Mouse (Mus musculus): ENCODE measurements at regions not wholly inside any gene's neighbourhood (a gene's known extent, or its start where the extent isn't known, plus 50 kb on each side); places are given as distances from the start of the nearest gene placed in this dataset.

- peak; percentile 42 for DNase-seq
These were observed 192.8 kb downstream of the Tm2d1 start for GRCm38 (mm10) chr4:98190318-98190717.

- no peak for DNase-seq
These were observed 193.2 kb downstream of the Tm2d1 start for GRCm38 (mm10) chr4:98189894-98190293.

DNA sequence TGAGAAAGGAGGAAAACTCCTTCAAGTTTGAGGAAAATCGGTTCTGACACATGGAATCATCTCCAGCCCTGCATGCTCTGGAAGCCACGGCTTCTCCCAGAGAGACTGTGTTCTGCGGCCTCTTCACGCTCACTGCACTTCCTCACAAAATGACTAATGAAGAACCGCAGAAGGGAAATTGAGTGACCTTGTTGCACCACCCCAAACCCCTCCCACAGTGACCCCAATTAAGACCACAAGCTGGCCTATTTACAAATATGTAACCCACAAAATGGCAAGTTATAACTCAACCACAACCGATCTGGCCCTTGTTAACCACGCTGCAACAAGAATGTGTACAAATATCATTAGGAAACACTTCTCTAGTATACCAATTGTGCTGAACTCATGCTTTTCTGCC lies 194.2 kb downstream of the Tm2d1 start:
- DNase-seq, result peak; percentile 50

- no peak for DNase-seq
These were observed 196.1 kb downstream of the Tm2d1 start for GRCm38 (mm10) chr4:98187038-98187437.

DNA sequence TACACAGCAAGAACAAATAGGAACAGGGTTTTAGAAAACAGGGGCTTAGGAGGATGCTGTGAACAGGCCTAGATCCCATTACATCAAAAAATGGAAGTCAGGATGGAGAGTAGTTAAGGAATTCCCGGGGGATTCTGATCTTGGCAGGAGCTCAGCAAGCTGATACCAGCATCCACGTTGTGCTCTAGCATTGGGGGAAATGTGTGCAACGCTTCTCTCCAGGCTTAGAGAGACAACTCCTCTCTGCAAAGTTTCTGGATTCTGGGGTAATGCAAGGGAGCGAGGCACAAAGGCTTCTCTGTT lies 201.1 kb downstream of the Tm2d1 start:
- DNase-seq, result peak; percentile 76

DNA sequence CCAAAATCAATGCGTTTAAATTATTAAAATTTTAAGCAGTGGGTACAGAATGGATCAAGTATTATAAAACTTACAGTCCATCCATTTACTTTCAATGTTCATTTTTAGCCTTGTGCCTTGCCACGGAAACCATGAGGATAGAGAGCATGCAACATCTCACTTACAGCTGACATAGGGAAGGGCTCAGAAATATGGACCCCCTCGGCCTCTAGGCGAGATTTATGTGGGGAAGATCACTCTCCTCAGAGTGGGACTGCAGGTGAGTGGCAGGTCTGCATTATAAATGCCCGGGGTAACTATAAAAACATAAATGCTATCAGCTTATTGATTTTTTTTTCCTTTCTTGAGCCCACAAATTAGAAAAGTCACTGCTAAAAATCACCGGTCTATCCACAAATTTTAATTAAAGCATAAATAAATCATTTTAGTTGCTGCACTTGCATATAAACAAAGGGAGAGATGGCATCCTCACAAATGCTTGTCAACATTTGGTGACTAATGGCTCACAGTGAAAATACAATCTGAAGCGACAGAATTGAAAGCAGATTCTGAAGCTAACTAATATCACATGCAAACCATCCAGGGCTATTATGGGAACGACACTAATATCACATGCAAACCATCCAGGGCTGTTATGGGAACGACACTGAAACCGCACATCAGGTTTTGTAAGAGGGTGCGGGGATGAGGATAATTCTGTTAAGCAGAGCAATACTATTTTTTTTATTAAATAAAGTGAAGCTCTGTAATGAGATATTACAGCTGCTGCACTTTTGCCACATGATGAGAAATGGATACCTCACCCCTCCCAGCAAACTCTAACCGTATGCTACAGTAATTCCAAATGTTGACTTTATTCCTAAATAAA lies 201.7 kb downstream of the Tm2d1 start:
- DNase-seq, result no peak

DNA sequence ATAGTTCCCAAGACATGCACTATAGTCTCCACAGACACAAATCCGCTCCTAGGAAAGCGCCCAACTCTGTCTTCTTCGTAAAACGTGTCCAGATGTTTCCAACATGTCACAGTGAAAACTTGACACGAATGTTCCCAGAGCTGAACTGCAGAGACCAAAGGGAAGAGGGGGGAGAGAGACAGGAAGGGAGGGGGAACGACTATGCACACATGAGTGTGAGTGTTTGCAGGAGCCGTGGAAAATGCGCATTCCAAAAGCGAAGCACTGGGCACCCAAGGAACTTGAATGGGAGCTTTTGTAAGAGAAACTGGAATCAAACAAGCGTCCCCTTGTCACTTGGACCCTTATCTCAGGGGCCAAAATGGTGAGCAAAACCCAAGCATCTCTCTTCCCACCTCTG lies 202.8 kb downstream of the Tm2d1 start:
- DNase-seq, result peak; percentile 12

Data from kidney, postnatal 10 days (tissue).